Comparison of ENCODE assay signal across 18 mouse cellular contexts in the genomic region with DNA sequence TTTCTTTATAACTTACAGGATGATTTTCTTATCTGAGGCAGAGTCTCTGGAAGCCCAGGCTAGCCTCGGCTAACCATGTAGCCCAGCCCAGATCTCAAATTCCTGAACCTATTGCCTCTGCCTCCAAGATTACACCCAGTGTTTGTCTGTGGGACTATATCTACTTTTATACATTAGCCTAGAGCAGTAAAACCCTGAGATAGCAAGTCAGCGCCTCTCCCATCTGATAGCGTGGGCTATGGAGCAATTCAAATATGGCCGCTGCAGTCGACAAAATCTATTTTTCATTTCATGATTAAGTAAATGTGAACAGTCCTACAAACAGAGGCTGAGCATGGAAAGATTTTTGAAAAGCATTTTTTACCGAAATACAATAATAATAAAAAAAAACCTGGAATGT.
"Had no signal": no experiment of that assay in that cellular context is flagged by ENCODE, and none has a peak within 500 bp of the region (broad histone marks: within the 10 kb centered on the region; RNA-seq: fewer than 3 reads in every experiment).

No protein-coding gene starts in this region.

- ATAC-seq: midbrain, embryonic 13.5 days; midbrain, embryonic 16.5 days had no signal

- H3K9ac ChIP-seq: lung, embryonic 14.5 days; midbrain, embryonic 13.5 days; neural tube, embryonic 13.5 days; neural tube, embryonic 15.5 days had no signal

- H3K9me3 ChIP-seq: midbrain, embryonic 10.5 days; midbrain, embryonic 13.5 days; neural tube, embryonic 13.5 days; neural tube, embryonic 15.5 days had no signal

- DNase-seq: lung, adult 18-20 months; lung, embryonic 14.5 days; lung, postnatal 10 days; lung, postnatal 4 days; retina, postnatal 1 day; right cerebral cortex, adult 18-20 months; right cerebral cortex, postnatal 25 days; right cerebral cortex, postnatal 4 days; spleen, adult 18-20 months; thymus, adult 18-20 months; thymus, postnatal 14 days; thymus, postnatal 36 days had no signal

- H3K36me3 ChIP-seq: midbrain, embryonic 10.5 days; midbrain, embryonic 13.5 days; neural tube, embryonic 13.5 days; neural tube, embryonic 15.5 days had no signal

- H3K4me3 ChIP-seq: midbrain, embryonic 10.5 days; midbrain, embryonic 13.5 days; myocyte; neural tube, embryonic 13.5 days; neural tube, embryonic 15.5 days had no signal

- H3K4me2 ChIP-seq: lung, embryonic 14.5 days; midbrain, embryonic 13.5 days; neural tube, embryonic 13.5 days; neural tube, embryonic 15.5 days had no signal

- H3K4me1 ChIP-seq: midbrain, embryonic 13.5 days had no signal

- H3K27ac ChIP-seq: midbrain, embryonic 10.5 days; midbrain, embryonic 13.5 days; neural tube, embryonic 13.5 days; neural tube, embryonic 15.5 days had no signal
